Mouse (Mus musculus) stomach, postnatal 0 days (tissue): ENCODE measurements around the gene Mosmo.

Experiments used
- CTCF ChIP-seq: IDR thresholded peaks from 2 replicates; pipeline ENCODE4 v1.5.1; 2016; ENCODE audit warnings: antibody characterized with exemption, low read depth, mild to moderate bottlenecking, moderate library complexity
- EP300 ChIP-seq: optimal IDR thresholded peaks from 2 replicates; pipeline ENCODE3; 2016; ENCODE audit warnings: antibody characterized with exemption

DNA sequence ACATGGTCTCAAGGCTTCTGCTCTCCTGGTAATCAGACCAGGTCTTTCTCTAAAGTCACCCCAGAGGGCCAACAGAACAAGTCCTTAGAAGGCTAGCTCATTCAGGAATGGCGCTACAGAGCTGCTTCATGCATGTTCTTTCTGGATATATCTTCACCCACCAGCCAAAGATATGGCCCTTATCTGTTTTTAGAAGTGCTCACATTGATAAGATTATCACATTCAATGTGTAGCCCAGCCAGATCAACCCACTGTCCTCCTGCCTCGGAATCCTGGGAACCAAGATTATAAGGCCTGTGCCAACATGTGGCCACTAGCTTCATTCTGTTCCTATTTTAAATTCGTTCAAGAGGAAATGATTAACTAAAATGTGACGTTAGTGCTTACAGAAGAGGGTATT is 4.6 kb downstream of the Mosmo start:
- TF ChIP-seq CTCF (no peak), EP300 (no peak)
